Mouse (Mus musculus) ES-CJ7 (cell line): ENCODE measurements around the gene Zfand3.

ENCODE experiments used
- DNase-seq: peaks from one replicate; pipeline ENCODE4 v3.0.0; 2011; ENCODE audit warnings: low read depth, low spot score

Zfand3 gene

DNA sequence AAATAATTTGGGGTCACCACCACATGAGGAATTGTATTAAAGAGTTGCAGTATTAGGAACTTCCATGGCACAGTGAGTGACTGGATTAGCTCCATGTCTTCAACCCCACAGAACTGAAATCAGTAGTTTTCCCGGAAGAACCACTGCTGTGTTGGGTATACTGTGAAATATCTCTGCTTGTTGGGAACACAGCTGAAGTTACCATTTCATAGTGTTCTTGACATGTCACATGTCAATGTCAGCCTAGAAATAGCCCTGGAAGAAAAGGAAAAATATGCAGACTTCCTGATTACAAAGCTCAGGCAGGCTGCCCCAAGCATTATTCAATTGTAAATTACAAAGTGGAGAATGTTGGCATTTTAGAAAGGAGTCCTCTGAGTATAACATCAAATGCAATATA lies 143.4 kb downstream of the Zfand3 start:
- no peak for DNase-seq

DNA sequence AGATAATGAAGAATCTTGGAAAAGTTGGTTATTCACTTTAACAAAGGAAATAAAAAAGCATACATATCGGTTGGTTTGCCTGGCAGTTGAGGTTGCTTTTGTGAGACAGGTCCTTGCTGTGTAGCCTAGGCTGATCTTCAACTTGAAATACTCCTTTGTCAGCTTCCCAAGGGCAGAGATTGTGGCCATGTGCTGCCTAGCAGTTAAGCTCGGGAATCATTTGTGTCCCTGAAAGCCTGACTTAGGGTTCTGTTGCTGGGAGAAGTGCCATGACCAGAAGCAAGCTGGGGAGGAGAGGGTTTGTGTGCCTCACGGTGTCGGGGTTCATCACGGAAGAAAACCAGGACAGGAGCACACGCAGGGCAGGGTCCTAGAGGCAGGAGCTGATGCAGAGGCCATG lies 143.8 kb downstream of the Zfand3 start:
- no peak for DNase-seq

DNA sequence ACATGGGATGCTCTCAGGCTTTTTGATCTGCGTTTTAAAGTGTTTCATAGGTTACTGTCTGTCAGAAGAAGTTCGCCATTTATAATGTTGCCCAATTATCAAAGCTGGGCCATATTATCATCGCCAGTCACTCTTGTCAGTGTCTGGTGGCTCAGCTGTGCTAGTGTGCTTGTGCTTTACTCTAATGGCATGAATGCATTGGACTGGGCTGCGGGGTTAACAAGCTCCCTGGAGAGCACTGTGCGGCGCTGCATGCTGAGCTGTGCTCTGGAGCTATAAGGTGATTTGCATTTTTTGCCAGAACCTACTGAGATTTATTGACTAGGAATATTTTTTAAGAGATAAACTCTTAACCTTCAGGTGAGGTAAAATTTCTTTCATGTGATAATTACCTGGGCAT lies 145.4 kb downstream of the Zfand3 start:
- DNase-seq: no peak

DNA sequence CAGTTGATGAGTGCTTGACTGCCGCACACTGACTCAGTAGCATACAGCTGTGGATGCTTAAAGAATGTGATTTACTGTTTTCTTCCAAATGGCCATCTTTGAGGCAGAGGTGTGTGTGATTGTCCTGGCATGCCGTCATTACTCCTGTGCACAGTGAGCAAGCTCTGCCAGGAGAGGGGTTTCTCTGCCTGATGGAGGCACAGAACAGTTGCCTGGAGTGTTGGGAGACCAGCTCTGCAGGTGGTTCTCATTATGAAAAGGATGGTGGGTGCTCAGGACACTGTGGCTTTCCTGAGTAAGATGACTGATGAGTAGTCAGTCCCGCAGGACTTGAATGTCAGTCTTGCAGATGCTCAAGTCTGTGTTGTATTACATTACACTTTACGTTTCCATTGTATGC lies 149.6 kb downstream of the Zfand3 start:
- DNase-seq: no peak

DNA sequence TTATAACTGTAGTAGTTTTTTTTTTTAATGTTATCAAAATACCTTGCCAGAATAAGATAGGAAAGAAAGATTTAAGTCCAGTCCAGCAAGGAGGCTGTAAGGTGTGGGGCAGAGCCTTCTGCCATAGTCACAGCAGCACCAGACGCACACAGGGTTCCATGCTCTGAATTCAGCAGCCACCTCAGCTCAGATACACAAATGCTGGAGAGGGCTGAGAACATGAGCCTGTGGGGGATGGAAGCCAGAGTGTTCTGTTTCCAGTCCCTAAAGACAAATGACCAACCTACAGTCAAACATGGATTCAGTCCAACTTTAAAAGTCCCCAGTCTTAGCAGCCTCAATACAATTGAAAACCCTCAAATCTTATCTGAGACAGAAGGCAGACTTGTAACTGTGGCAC lies 150.3 kb downstream of the Zfand3 start:
- no peak for DNase-seq

DNA sequence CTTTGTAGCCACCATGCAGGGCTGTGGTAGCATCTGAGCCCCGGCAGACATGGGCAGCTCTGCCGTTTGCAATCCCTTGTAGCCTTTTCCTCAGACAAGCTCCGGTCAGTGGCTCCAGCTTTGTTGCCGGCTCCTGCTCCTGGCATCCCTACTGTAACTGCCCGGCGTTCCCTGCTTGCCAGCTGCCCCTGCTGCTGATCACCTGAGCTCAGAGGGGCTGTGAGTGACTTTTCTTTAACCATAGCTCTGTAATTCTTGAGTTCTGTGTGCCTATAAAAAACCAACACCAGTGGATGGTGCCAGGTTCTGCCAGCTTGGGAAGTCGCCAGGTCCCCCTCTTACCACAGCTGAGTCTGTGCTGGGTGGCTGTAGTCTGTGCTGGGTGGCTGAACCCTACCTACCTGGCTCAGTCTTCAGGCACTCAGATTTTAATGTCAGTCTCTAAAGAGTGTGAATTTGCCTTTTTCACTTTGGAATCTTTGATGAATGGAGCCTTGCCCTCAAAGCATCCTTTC lies 150.9 kb downstream of the Zfand3 start:
- no peak for DNase-seq

DNA sequence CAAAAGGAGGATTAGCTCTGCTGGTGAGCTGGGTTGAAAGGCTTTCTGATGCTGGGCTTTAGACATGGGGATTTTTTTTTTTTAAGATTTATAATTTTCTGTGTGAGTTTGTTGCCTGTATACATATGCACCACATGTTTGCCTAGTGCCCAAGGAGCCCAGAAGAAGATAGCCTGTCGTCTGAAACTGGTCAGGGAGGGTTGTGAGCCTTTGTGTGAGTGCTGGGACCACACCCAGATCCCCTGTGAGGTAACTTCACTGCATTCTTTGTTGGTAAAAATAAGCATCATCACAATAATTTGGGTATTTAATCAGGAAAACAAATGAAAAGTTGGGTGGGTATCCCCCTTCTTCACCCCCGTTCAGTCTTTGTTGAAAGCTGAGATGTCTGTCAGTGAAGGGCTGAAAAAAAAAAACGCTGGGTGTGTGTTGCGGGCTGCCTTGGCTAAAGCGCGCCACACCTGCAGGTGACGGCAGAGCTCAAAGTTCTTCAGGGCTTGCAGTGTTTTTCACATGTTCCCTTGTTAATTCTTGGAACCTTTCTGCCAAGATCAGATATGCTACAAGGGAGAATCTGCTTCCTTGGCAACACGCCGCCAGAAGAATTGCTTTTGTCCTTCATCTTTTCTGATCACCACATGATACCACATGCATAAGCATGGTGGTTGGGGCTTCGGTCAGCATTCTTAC lies 154.0 kb downstream of the Zfand3 start:
- peak; percentile 21 for DNase-seq

DNA sequence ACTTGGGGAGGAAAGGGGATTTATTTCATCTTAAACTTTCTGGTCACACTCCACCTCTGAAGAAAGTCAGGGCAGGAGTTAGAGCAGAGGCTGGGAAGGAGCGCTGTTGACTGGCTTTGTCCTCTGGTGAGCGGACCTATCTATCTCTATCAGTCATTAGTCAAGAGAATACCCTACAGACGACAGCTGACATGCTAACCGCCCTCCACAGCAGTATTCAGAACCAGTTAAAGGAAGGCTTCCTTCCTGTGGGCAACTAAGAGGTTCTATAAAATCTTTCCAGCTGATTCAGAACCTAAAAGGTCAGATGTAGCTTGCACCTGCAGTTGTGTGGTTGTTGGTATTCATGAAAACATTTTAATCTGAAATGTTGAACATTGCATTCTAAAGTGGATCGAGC lies 154.8 kb downstream of the Zfand3 start:
- DNase-seq: no peak

DNA sequence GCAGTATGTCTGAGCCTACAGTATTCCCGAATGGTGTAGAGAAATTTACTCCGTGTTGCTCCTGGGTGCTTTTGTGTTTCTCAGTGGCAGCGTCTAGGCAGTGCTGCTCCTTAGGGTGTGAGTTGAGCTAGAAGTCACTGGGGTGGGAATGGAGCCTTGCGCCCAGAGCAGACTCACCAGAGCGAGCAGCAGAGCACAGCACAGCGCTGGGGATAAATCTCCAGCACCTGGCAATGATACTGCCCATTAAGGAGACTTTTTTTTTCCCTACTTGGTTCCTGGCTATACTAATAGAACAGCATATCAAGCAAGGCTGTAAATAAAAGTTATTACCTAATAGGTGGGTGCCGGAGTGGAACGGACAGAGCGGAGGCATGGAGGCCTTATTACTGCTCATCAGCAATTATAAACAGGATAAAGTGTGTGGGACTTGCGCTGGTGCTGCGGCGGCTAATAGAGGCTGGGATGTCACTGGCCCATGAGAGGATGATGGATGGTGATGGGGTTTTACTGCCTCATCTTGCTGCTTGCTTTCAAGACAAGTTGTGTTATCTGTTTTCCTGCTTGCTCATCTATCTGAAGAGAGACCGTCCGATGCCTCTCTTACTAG lies 156.4 kb downstream of the Zfand3 start:
- no peak for DNase-seq

DNA sequence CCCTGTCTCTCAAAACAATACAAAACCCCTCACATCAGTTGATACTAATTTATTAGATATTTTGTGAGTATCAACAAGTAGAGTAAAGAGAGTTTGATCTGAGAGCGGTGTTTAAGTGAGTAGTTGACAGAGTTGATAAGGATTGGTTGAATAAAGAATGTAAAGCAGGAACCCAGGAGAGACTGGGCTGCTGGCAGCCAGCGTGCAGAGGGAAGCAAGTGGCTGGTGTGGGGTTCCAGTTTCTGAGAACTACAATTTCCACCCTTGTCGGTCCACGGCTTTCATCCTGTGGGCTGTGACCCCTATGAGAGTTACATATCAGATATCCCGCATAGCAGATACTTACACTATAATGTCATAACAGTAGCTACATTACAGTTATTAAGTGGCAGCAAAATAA lies 158.4 kb downstream of the Zfand3 start:
- DNase-seq: no peak

DNA sequence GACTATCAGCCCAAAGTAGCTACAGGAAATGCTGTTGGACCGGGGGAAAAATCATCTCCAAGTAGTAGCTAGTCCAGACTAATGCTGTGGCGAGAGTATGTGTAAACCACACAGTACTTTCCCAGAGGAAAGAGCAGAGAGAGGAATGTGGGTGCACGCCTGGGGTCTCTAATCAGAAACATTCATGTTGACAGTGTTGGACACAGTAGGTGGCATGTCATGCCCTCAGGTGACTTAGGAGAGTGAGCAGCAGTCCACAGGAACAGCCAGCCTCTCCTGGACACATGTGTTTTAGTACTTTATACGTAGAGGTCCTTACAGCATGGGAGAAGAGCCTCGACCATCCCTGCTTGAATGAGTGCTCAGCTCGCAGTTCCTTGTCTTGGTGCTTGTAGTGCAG lies 159.3 kb downstream of the Zfand3 start:
- no peak for DNase-seq

DNA sequence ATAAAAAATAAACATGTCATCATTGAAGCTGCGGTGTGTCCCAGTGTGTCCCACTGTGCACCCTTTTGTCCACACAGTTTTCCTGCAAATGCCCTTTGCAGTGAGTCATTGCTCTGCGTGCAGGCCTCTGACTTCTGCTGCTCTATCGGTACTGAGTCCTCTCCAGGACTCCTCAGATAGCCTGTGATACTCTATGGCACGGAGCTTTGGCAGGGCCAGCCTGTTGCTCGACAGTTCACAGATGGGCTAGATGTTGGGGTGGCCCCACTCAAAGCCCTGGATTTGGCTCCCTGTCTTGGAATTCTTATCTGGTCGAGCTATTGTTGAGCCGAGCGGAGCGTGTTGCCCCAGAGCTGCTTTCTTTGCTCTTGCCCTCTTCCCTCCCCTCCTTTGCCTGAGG lies 160.3 kb downstream of the Zfand3 start:
- no peak for DNase-seq

DNA sequence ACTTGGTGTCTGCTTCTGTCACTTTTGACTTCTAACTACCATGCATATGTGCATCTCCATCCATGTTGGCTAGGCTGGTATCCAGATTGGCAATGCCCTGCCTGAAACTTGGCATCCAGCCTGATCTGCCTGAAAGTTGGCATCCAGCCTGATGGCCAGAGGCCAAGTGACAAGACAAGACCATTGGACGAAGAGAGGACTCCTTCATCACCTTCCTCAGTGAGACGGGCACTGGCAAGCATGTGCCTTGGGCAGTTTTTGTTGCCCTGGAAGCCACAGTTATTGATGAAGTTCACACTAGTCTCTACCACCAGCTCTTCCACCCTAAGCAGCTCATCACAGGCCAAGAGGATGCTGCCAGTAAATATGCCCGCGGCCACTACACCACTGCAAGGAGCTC lies 172.9 kb downstream of the Zfand3 start:
- no peak for DNase-seq

DNA sequence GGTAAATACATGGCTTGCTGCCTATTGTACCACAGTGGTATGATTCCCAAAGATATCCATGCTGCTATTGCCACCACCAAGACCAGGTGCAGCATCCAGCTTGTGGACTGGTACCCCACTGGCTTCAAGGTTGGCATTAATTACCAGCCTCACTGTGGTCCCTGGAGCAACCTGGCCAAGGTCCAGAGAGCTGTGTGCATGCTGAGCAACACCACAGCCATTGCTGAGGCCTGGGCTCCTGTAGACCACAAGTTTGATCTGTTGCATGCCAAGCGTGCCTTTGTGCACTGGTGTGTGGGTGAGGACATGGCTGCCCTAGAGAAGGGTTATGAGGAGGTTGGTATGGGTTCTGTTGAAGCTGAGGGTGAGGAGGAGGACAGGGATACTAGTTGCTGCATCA lies 173.9 kb downstream of the Zfand3 start:
- DNase-seq: no peak

DNA sequence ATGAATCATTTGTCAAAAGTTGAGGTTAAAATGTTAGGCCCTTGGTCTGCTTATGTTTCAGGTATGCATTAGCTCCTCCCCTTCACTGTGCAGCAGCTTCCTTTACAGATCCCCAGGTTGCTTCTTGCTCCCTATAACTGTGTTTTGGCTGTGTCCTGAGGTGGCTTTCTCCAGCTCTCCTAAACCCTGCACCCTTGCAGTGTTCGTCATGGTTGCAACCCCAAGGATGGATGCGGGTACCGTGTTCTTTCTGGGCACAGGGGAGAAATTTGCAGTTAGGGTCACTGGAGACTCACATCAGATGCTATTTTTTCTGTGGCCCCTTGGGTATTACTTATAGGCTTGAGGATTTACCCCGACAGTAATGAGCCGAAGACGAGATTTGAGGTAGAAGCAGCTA lies 175.7 kb downstream of the Zfand3 start:
- DNase-seq: no peak

DNA sequence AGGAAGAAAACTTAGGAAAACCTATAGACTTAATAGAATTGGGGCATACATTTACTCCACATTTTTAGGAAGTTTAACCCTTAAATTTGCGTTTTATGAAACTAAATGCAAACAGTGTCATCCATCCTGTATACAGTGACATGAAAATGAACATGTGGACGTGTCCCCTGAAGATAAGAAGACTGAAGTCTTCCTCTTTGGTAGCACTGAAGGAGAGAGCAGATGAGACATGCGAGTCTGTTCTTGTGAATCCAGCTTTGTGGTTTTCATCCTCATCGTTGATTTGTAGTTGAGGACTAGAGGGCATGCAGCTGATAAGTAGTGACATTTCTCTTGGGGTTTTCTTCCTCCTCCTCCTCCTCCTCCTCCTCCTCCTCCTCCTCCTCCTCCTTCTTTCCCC lies 177.0 kb downstream of the Zfand3 start:
- DNase-seq: no peak

DNA sequence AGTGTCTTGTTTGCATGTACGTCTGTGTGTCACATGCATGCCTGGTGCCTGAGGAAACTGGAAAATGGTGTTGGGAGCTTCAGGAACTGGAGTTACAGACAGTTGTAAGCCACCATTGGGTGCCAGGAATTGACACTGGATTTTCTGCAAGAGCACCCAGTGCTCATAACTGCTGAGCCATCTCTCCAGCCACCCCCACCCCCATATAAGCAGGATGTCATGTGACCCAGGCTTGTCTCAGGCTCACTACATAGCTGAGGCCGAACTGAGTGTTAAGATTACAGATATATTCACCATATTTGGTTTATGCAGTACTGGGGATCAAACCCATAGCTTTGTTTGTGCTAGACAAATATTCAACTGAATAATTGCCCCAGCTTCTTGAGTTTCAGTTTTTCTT lies 177.5 kb downstream of the Zfand3 start:
- DNase-seq: no peak

DNA sequence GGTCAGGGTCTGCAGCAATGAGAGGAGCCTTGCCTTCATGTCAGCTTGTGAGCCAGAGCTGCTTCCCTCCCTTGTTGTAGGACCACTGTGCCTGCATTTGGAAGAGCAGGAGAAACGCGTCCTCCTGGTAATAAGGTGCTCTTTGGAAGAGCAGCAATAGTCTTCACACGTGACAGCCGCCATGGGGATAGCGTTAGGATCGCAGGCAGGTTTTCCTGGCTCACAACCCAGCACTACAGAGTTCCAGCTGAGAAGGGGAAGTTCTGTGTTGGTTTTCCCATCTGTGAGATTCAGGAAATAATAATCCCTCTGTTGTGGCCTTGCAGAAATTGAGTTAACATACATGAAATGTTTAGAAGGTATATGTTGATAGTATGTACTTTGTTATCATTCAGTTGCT lies 179.0 kb downstream of the Zfand3 start:
- no peak for DNase-seq

DNA sequence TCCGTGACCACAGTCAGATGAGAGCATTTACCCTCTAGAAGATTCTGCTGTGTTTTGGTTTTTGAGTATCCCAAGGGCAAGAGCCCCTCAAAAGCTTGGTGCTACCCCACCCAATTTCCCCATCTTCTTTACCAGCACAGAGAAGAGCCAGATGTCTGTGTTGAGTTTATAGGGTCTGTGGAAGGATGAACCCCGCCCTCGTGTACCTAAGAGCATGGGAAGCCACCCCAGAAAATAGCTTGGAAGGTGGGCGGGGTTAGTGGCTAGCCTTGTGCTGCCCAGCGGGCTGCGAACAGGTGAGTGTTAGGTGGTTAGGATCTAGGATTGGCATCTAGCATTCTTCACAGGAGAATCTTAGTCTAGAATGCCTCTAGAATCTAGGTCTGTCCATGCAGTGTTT lies 182.6 kb downstream of the Zfand3 start:
- no peak for DNase-seq

DNA sequence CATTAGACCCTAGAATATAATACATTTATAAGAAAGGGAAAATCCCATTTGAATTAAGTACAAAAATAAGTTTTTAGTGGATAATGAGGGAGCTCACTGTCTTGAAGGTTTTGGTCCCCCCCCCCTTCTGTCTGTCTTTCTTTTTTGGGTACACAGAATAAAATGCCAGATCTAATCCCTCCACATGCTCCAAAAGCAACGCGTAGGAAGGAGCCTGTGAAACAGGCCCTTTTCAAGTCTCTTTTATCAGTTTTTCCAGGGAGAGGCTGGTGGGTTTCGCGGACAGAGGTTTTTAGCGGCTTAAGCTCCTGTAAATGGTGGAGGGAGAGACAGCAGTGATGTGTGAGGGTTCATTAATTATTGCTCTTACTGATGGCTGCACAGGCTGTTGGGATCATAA lies 183.0 kb downstream of the Zfand3 start:
- DNase-seq: no peak

DNA sequence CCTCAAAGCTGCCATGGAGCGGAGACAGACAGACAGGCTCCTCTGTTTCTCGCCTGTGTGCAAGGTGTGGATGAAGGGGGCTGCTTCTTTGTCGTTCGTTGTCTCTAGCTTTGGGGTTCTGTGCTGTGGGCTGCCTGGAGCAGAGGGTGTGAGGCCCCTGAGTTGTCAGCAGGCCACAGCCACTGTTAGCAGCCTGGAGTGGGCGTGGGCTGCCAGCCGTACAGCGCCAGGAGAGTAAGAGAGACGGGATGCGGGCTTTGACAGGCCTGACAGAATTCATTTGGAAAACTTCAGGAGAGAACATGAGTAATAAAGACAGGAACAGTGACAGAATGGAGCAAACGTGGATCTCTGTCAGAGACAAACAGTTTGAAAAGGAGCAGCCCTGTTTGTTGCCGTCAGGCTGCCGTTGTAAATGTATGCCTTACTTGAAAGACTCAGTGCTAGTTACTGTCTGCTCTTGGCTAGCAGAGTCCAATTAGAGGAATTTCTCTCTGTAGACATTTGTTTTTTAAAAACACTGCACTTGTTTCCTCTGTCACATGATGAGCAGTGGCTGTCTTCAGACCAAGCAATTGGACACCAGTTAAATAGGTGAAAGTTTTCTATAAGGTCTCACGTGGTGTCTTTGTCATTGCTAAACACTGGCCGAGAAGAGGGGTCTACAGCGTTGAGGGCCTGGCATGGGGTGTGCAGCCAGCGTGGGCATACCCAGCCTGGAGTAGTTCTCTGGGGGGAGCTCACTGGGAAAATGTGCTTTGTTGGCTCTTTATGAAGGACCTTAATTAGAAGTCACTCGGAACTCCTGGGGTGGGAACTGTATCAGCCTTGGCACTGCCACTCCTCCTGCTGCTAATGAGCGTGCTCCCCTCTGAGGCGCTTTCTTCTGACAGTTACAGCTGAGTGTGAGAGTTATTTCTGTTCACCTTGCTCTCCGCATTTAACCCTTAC lies 183.8 kb downstream of the Zfand3 start:
- DNase-seq: no peak

DNA sequence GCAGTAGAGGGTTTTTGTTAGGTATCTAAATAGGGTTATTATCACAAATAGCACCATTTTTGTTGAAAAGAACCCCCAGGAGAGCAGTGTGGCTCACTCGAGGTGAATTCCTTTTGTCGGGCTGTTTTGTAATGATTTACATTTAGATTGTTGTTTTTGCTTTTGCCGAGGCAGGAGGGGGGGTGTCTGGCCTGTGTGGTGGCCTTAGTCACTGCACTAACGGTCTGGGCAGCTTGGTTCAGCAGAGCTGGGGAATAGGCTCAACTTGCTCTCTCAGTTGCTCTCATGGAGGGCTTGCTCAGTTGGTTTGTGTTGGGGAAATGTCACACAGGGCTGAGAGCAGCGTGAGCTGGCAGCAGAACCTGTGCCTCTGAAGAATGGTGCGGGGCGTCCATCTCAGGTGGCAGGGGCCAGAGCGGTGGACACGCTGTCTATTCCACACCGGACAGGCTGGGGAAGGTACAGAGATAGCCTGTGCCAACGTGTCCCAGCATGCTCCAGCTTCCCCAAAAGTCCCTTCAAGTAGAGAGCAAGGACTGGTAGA lies 186.6 kb downstream of the Zfand3 start:
- DNase-seq: no peak
